Mouse (Mus musculus): Measurements from ENCODE around the gene Wfdc15a. TPM values are rescaled to one million over a fixed set of nuclear protein-coding genes. Genes with fewer than 3 reads are reported as not detected.

The Wfdc15a gene
- polyA plus RNA-seq, 1 experiment from 2014 or later = not detected

Other genes starting within 250 kb of the Wfdc15a start
- gene Ywhab, start 205.2 kb downstream of the Wfdc15a start, polyA plus RNA-seq (2015; fragmentation: Nextera tagmentation; extraction: Ambion mirVana) = 401 and 431 TPM in 2 replicates
- 1.1 and 1.8 TPM in 2 replicates for gene Pabpc1l, start 174.7 kb downstream of the Wfdc15a start, polyA plus RNA-seq (2015; fragmentation: Nextera tagmentation; extraction: Ambion mirVana)
- gene Stk4, start 129.8 kb downstream of the Wfdc15a start, polyA plus RNA-seq (2015; fragmentation: Nextera tagmentation; extraction: Ambion mirVana) = 27.0 and 28.3 TPM in 2 replicates
- 44.2 and 48.4 TPM in 2 replicates for gene Tomm34, start 129.0 kb downstream of the Wfdc15a start, polyA plus RNA-seq (2015; fragmentation: Nextera tagmentation; extraction: Ambion mirVana)
- 0.16 and 0.23 TPM in 2 replicates for gene Kcns1, start 29.0 kb downstream of the Wfdc15a start, polyA plus RNA-seq (2015; fragmentation: Nextera tagmentation; extraction: Ambion mirVana)
- not detected in 2 replicates for gene Wfdc5, start 17.4 kb downstream of the Wfdc15a start, polyA plus RNA-seq (2015; fragmentation: Nextera tagmentation; extraction: Ambion mirVana)
- gene Wfdc12, start 9.5 kb downstream of the Wfdc15a start, polyA plus RNA-seq (2015; fragmentation: Nextera tagmentation; extraction: Ambion mirVana) = not detected in 2 replicates
- gene Wfdc15b, start 21.5 kb upstream of the Wfdc15a start, polyA plus RNA-seq (2015; fragmentation: Nextera tagmentation; extraction: Ambion mirVana) = not detected in 2 replicates
- gene Svs2, start 38.3 kb upstream of the Wfdc15a start, polyA plus RNA-seq (2015; fragmentation: Nextera tagmentation; extraction: Ambion mirVana) = not detected in 2 replicates
- not detected in 2 replicates for gene Svs3b, start 56.5 kb upstream of the Wfdc15a start, polyA plus RNA-seq (2015; fragmentation: Nextera tagmentation; extraction: Ambion mirVana)
- gene Svs4, start 78.3 kb upstream of the Wfdc15a start, polyA plus RNA-seq (2015; fragmentation: Nextera tagmentation; extraction: Ambion mirVana) = not detected in 2 replicates
- gene Svs3a, start 89.1 kb upstream of the Wfdc15a start, polyA plus RNA-seq (2015; fragmentation: Nextera tagmentation; extraction: Ambion mirVana) = not detected in 2 replicates
- gene Svs6, start 116.6 kb upstream of the Wfdc15a start, polyA plus RNA-seq (2015; fragmentation: Nextera tagmentation; extraction: Ambion mirVana) = not detected in 2 replicates
- not detected in 2 replicates for gene Svs5, start 132.6 kb upstream of the Wfdc15a start, polyA plus RNA-seq (2015; fragmentation: Nextera tagmentation; extraction: Ambion mirVana)
- gene Slpi, start 189.0 kb upstream of the Wfdc15a start, polyA plus RNA-seq (2015; fragmentation: Nextera tagmentation; extraction: Ambion mirVana) = 0.36 TPM in 1 of 2 replicates, not detected in the other
- not detected in 2 replicates for gene Rbpjl, start 203.0 kb upstream of the Wfdc15a start, polyA plus RNA-seq (2015; fragmentation: Nextera tagmentation; extraction: Ambion mirVana)
- gene Matn4, start 205.0 kb upstream of the Wfdc15a start, polyA plus RNA-seq (2015; fragmentation: Nextera tagmentation; extraction: Ambion mirVana) = 0.26 and 0.39 TPM in 2 replicates
- gene Sdc4, start 243.8 kb upstream of the Wfdc15a start, polyA plus RNA-seq (2015; fragmentation: Nextera tagmentation; extraction: Ambion mirVana) = 6.5 and 7.3 TPM in 2 replicates

All from midbrain, embryonic 13.5 days (tissue).